Comparison of ENCODE assay signal across 20 mouse cellular contexts in the genomic region with DNA sequence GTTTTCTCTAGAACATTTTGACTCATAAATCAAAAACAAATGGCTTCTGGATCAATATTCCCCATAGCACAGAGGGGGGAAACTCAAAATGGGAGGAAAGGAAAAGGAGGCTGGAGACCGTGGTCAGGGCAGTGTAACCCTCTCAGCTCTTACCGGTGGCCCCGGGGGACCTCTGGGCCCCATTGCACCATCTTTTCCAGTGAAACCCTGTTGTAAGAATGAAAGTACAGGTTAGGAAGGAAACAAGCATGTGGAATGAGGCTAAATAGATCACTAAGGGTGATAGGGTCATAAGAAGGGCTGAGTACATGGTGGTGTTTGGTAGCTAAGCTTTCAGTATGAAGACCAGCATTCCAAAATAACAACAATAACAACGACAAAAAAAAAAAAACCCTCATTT.
DNase-seq lines count a peak whose midpoint lies in the region; ATAC-seq and TF ChIP-seq lines count a peak whose summit lies in the region.
"Had no signal": no experiment of that assay in that cellular context is flagged by ENCODE, and none has a peak within 500 bp of the region (broad histone marks: within the 10 kb centered on the region; RNA-seq: fewer than 3 reads in every experiment).

No protein-coding gene starts in this region.

- no peak overlapping the region for H3K9ac ChIP-seq in limb, embryonic 14.5 days (ENCODE audit: low read depth, low read length, severe bottlenecking)
- H3K9ac ChIP-seq: embryonic facial prominence, embryonic 12.5 days; forebrain, embryonic 15.5 days; heart, embryonic 12.5 days; liver, embryonic 15.5 days; midbrain, embryonic 15.5 days; neural tube, embryonic 13.5 days had no signal

- TF ChIP-seq CTCF in C2C12 (IDR thresholded peaks at IDR 0.05; ENCODE audit: control insufficient read depth, insufficient read depth, insufficient read length), result no peak

- H3K9me3 ChIP-seq in limb, embryonic 14.5 days (ENCODE audit: control insufficient read depth, low read length), result no peaks in the 10 kb centered on the region
- H3K9me3 ChIP-seq in limb, embryonic 10.5 days (replicated peaks), result no peaks in the 10 kb centered on the region
- H3K9me3 ChIP-seq: embryonic facial prominence, embryonic 12.5 days; forebrain, embryonic 15.5 days; G1E; heart, embryonic 12.5 days; liver, embryonic 15.5 days; midbrain, embryonic 15.5 days; neural tube, embryonic 13.5 days had no signal

- intact Hi-C loops in heart, postnatal 10 days (cut with DNase I), result no loop called here

- no peaks in the 10 kb centered on the region for H3K79me2 ChIP-seq in C2C12 (ENCODE audit: control insufficient read depth, insufficient read depth)
- H3K79me2 ChIP-seq in myocyte (ENCODE audit: control insufficient read depth, insufficient read depth), result no peaks in the 10 kb centered on the region

- no peaks in the 10 kb centered on the region for H3K79me3 ChIP-seq in C2C12 (ENCODE audit: low read depth)

- H3K36me3 ChIP-seq in limb, embryonic 14.5 days (ENCODE audit: control insufficient read depth, insufficient read depth, low read length), result peaks cover 68% of the 10 kb centered on the region
- no peaks in the 10 kb centered on the region for H3K36me3 ChIP-seq in limb, embryonic 10.5 days
- peaks cover 3% of the 10 kb centered on the region for H3K36me3 ChIP-seq in C2C12 (ENCODE audit: control insufficient read depth, insufficient read depth)
- no peaks in the 10 kb centered on the region for H3K36me3 ChIP-seq in myocyte (ENCODE audit: control insufficient read depth, insufficient read depth)
- H3K36me3 ChIP-seq: forebrain, embryonic 15.5 days; G1E; liver, embryonic 15.5 days; midbrain, embryonic 15.5 days; neural tube, embryonic 13.5 days had no signal

- WGBS in limb, embryonic 14.5 days, result 71% methylated on average over 4 of the region's 4 CpGs
- 87% methylated on average over 4 of the region's 4 CpGs for WGBS in limb, embryonic 10.5 days

- DNase-seq in limb, embryonic 14.5 days (ENCODE audit: low spot score), result no peak
- no peak for DNase-seq in limb, embryonic 10.5 days (ENCODE audit: low spot score)
- peak; percentile 34 for DNase-seq in adipocyte (ENCODE audit: low spot score)
- no peak for DNase-seq in kidney, adult 9 months
- DNase-seq in heart, postnatal 10 days, result no peak
- DNase-seq: cerebellum, adult 18-20 months; cerebellum, postnatal 14 days; retina, postnatal 1 day; right cerebral cortex, postnatal 25 days; spleen, adult 18-20 months had no signal

- H3K27me3 ChIP-seq in limb, embryonic 14.5 days (ENCODE audit: control insufficient read depth, insufficient read depth, low read length), result no peaks in the 10 kb centered on the region
- H3K27me3 ChIP-seq in limb, embryonic 10.5 days (ENCODE audit: low read depth, poor library complexity, severe bottlenecking), result no peaks in the 10 kb centered on the region
- H3K27me3 ChIP-seq in C2C12 (ENCODE audit: control insufficient read depth, insufficient read depth, insufficient read length), result no peaks in the 10 kb centered on the region
- no peaks in the 10 kb centered on the region for H3K27me3 ChIP-seq in myocyte (ENCODE audit: control insufficient read depth, insufficient read depth, insufficient read length)
- H3K27me3 ChIP-seq: embryonic facial prominence, embryonic 12.5 days; forebrain, embryonic 15.5 days; liver, embryonic 15.5 days had no signal

- H3K4me1 ChIP-seq in limb, embryonic 14.5 days (ENCODE audit: control insufficient read depth, insufficient read depth, low read length), result peaks cover 10% of the 10 kb centered on the region
- no peaks in the 10 kb centered on the region for H3K4me1 ChIP-seq in limb, embryonic 10.5 days
- H3K4me1 ChIP-seq: heart, embryonic 12.5 days; liver, embryonic 15.5 days had no signal

- no peak for TF ChIP-seq POLR2A in limb, embryonic 14.5 days (IDR thresholded peaks at IDR 0.05; ENCODE audit: borderline replicate concordance, extremely low read depth, insufficient read depth, insufficient read length)
- no peak for TF ChIP-seq POLR2A in myocyte (IDR thresholded peaks at IDR 0.05; ENCODE audit: insufficient read length, low read depth)

- ATAC-seq in limb, embryonic 14.5 days (ENCODE audit: low FRiP score, low read depth), result no peak
- ATAC-seq: forebrain, embryonic 15.5 days; midbrain, embryonic 15.5 days had no signal

- H3K4me3 ChIP-seq in limb, embryonic 14.5 days (replicated peaks; ENCODE audit: low read length), result no peak overlapping the region
- H3K4me3 ChIP-seq in limb, embryonic 10.5 days, result no peak overlapping the region
- no peak overlapping the region for H3K4me3 ChIP-seq in C2C12 (ENCODE audit: insufficient read depth, poor library complexity, severe bottlenecking)
- no peak overlapping the region for H3K4me3 ChIP-seq in myocyte
- H3K4me3 ChIP-seq: embryonic facial prominence, embryonic 12.5 days; forebrain, embryonic 15.5 days; heart, embryonic 12.5 days; liver, embryonic 15.5 days; midbrain, embryonic 15.5 days; neural tube, embryonic 13.5 days had no signal

- 0 out of 2 replicates have a peak overlapping the region, but pooled peaks have one; percentile 20 for H3K27ac ChIP-seq in limb, embryonic 14.5 days (replicated peaks; ENCODE audit: low read depth, low read length)
- H3K27ac ChIP-seq in limb, embryonic 10.5 days, result no peak overlapping the region
- H3K27ac ChIP-seq: embryonic facial prominence, embryonic 12.5 days; forebrain, embryonic 15.5 days; macrophage; midbrain, embryonic 15.5 days; neural tube, embryonic 13.5 days had no signal

- no peak overlapping the region for H3ac ChIP-seq in C2C12 (ENCODE audit: control insufficient read depth, insufficient read length, low read depth)
- H3ac ChIP-seq in myocyte (ENCODE audit: control insufficient read depth, insufficient read length), result no peak overlapping the region

- no peak overlapping the region for H3K4me2 ChIP-seq in limb, embryonic 14.5 days (replicated peaks; ENCODE audit: low read depth, low read length, severe bottlenecking)
- H3K4me2 ChIP-seq in myocyte (ENCODE audit: low read depth), result peak overlapping the region; percentile 49
- H3K4me2 ChIP-seq: embryonic facial prominence, embryonic 12.5 days; forebrain, embryonic 15.5 days; heart, embryonic 12.5 days; liver, embryonic 15.5 days; midbrain, embryonic 15.5 days; neural tube, embryonic 13.5 days had no signal

TF ChIP-seq in C2C12, 6 proteins besides CTCF, POLR2A, EP300 and RAD21:
- TF ChIP-seq USF1 (IDR thresholded peaks at IDR 0.05; ENCODE audit: low read depth) (no peak), CEBPB (IDR thresholded peaks at IDR 0.05; ENCODE audit: low read depth) (peak; percentile 68)

TF ChIP-seq in myocyte, 11 proteins besides CTCF, POLR2A, EP300 and RAD21:
- TF ChIP-seq MYOG (IDR thresholded peaks at IDR 0.05; ENCODE audit: control insufficient read depth in 1 of 3, insufficient read depth in 1 of 3, insufficient read length in 2 of 3, low read depth in 2 of 3), result no peak
TF ChIP-seq in myocyte: peak in this region for 0.
